ENCODE assay signal across 7 mouse cellular contexts in the genomic region with DNA sequence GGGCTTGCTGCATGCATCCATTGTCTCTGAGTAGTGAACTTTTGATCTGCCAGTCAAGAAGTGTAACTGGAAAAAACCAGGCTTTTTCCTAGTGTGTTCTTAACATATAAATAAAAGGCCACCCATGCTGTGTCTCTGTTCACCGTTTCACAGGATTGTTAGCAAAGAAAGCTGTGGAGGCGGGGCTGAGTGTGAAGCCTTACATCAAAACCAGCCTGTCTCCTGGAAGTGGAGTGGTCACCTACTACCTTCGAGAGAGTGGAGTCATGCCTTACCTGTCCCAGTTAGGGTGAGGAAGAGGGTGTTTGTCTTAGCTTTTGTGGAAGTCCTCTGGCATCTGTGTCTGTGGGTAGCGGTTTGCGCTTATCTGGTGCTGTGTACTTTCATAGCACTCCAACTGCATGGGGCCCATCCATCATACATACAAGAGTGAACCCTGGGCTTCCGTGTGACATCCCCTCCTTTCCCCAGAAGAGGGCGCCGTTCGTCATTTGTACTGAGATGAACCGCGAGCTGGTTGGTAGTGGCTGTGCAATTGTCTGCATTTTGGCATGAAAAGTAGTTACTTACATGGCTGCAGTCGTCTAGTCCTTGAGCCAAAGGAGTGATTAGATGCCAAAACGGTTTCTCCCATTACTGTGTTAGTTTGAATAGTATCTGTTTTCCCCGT. TPM values are rescaled to one million over a fixed set of nuclear protein-coding genes. Genes with fewer than 3 reads are reported as not detected.
DNase-seq lines count a peak whose midpoint lies in the region; ATAC-seq and TF ChIP-seq lines count a peak whose summit lies in the region.

No protein-coding gene starts in this region.

- no peak overlapping the region for H3K9ac ChIP-seq in forebrain, embryonic 16.5 days (replicated peaks; ENCODE audit: low read depth, low read length)
- no peak overlapping the region for H3K9ac ChIP-seq in intestine, embryonic 16.5 days (ENCODE audit: low read depth, low read length)
- H3K9ac ChIP-seq in midbrain, embryonic 11.5 days (ENCODE audit: low read length), result no peak overlapping the region

- no peak overlapping the region for H3K4me2 ChIP-seq in forebrain, embryonic 16.5 days (ENCODE audit: low read length)
- H3K4me2 ChIP-seq in intestine, embryonic 16.5 days (ENCODE audit: low read depth, low read length), result no peak overlapping the region
- H3K4me2 ChIP-seq in midbrain, embryonic 11.5 days, result no peak overlapping the region

- intact Hi-C loops in left cerebral cortex, postnatal 25 days (cut with DNase I), result loop anchor here (5.0 to 10.0 kb wide), 2 partner anchors 105 to 502 kb away; no protein-coding TSS in a partner anchor

- H3K4me1 ChIP-seq in forebrain, embryonic 16.5 days (replicated peaks; ENCODE audit: control insufficient read depth, insufficient read depth, low read length), result no peaks in the 10 kb centered on the region
- peaks cover 2% of the 10 kb centered on the region; the same call in 1 of the 2 replicates for H3K4me1 ChIP-seq in intestine, embryonic 16.5 days (ENCODE audit: control insufficient read depth, insufficient read depth, low read length)
- no peaks in the 10 kb centered on the region for H3K4me1 ChIP-seq in midbrain, embryonic 11.5 days (ENCODE audit: control insufficient read depth, insufficient read depth, low read length)
- H3K4me1 ChIP-seq in small intestine, adult 2 months (ENCODE audit: control insufficient read depth, insufficient read depth, insufficient read length, low read length), result peaks cover 18% of the 10 kb centered on the region; the same call in 1 of the 2 replicates

- ATAC-seq in forebrain, embryonic 16.5 days, result peak; percentile 54
- ATAC-seq in intestine, embryonic 16.5 days, result peak; percentile 29; the same call in 1 of the 2 replicates
- peak; percentile 74 for ATAC-seq in midbrain, embryonic 11.5 days (ENCODE audit: low FRiP score)

- peak; percentile 49 for DNase-seq in T-cell, adult 2 months (ENCODE audit: low spot score)
- peak; percentile 48 for DNase-seq in c-Kit-positive CD71-positive TER-119-positive erythroid progenitor cells, embryonic 14.5 days (ENCODE audit: low spot score)
- DNase-seq in left cerebral cortex, postnatal 25 days (ENCODE audit: low spot score in 2 of 2), result peak; percentile 55 to 65
- peak; percentile 93 for DNase-seq in midbrain, embryonic 11.5 days (ENCODE audit: low spot score, missing footprints)

- peaks cover 41% of the 10 kb centered on the region for H3K36me3 ChIP-seq in forebrain, embryonic 16.5 days (ENCODE audit: control insufficient read depth, insufficient read depth)
- peaks cover 10% of the 10 kb centered on the region for H3K36me3 ChIP-seq in intestine, embryonic 16.5 days (ENCODE audit: control insufficient read depth, insufficient read depth, low read length)
- peaks cover 2% of the 10 kb centered on the region; the same call in 1 of the 2 replicates for H3K36me3 ChIP-seq in midbrain, embryonic 11.5 days (ENCODE audit: control insufficient read depth, insufficient read depth, low read length)
- H3K36me3 ChIP-seq in small intestine, adult 2 months (ENCODE audit: control insufficient read depth, insufficient read depth, low read length), result peaks cover 56% of the 10 kb centered on the region

- WGBS in forebrain, embryonic 16.5 days, result 33% methylated on average over 14 of the region's 14 CpGs
- 38% methylated on average over 14 of the region's 14 CpGs for WGBS in intestine, embryonic 16.5 days
- 46% methylated on average over 14 of the region's 14 CpGs for WGBS in midbrain, embryonic 11.5 days
- 50% methylated on average over 14 of the region's 14 CpGs for WGBS in small intestine, adult 2 months

- no peak overlapping the region for H3K27ac ChIP-seq in forebrain, embryonic 16.5 days (ENCODE audit: low read length)
- no peak overlapping the region for H3K27ac ChIP-seq in intestine, embryonic 16.5 days (ENCODE audit: low read length)
- no peak overlapping the region for H3K27ac ChIP-seq in midbrain, embryonic 11.5 days (ENCODE audit: low read depth, low read length)
- peak overlapping the region; percentile 75 for H3K27ac ChIP-seq in small intestine, adult 2 months (ENCODE audit: insufficient read depth, low read depth, low read length)

- peak; percentile 65; the same call in 1 of the 2 replicates for TF ChIP-seq CTCF in small intestine, adult 2 months (IDR thresholded peaks at IDR 0.05; ENCODE audit: extremely low read depth, insufficient read length, insufficient replicate concordance, low read depth, low read length)

- no peak for TF ChIP-seq POLR2A in small intestine, adult 2 months (IDR thresholded peaks at IDR 0.05; ENCODE audit: low read depth, low read length)

- H3K9me3 ChIP-seq in forebrain, embryonic 16.5 days (ENCODE audit: control insufficient read depth, low read length), result no peaks in the 10 kb centered on the region
- no peaks in the 10 kb centered on the region for H3K9me3 ChIP-seq in intestine, embryonic 16.5 days (ENCODE audit: control insufficient read depth, low read length)
- no peaks in the 10 kb centered on the region for H3K9me3 ChIP-seq in midbrain, embryonic 11.5 days (ENCODE audit: control insufficient read depth, low read length)

- no peak overlapping the region for H3K4me3 ChIP-seq in forebrain, embryonic 16.5 days (replicated peaks; ENCODE audit: low read length)
- H3K4me3 ChIP-seq in intestine, embryonic 16.5 days (ENCODE audit: low read length), result no peak overlapping the region
- no peak overlapping the region for H3K4me3 ChIP-seq in midbrain, embryonic 11.5 days (ENCODE audit: low read depth, low read length)
- no peak overlapping the region for H3K4me3 ChIP-seq in small intestine, adult 2 months (ENCODE audit: low read depth, low read length)

- no peaks in the 10 kb centered on the region for H3K27me3 ChIP-seq in forebrain, embryonic 16.5 days (replicated peaks; ENCODE audit: control insufficient read depth, insufficient read depth, low read length)
- H3K27me3 ChIP-seq in intestine, embryonic 16.5 days (replicated peaks; ENCODE audit: control insufficient read depth, insufficient read depth, low read length), result no peaks in the 10 kb centered on the region
- H3K27me3 ChIP-seq in midbrain, embryonic 11.5 days (ENCODE audit: control insufficient read depth, insufficient read depth, low read length), result no peaks in the 10 kb centered on the region
- no peaks in the 10 kb centered on the region for H3K27me3 ChIP-seq in small intestine, adult 2 months (ENCODE audit: control insufficient read depth, insufficient read depth, low read length)

RNA-seq across cellular contexts. Expression of gene Aco1, which starts 39.9 kb away (rescaled TPM):
- polyA plus RNA-seq in forebrain, embryonic 16.5 days (2015; fragmentation: Nextera tagmentation; extraction: Ambion mirVana), result 54.3 and 58.3 TPM in 2 replicates
- polyA plus RNA-seq in intestine, embryonic 16.5 days (2015; fragmentation: Nextera tagmentation; extraction: Ambion mirVana), result 79.0 and 88.1 TPM in 2 replicates
- total RNA-seq in left cerebral cortex, postnatal 25 days (2021), result 10 to 100 TPM; 29.5 to 32.2 TPM
- polyA plus RNA-seq in midbrain, embryonic 11.5 days (2014; fragmentation: Nextera tagmentation; extraction: Ambion mirVana), result 59.1 and 66.9 TPM in 2 replicates
- 26.2 and 58.2 TPM in 2 replicates for polyA plus RNA-seq in small intestine, adult 2 months (2012; rRNA removed)

RNA-seq across cellular contexts. Expression of gene Ddx58, which starts 56.8 kb away (rescaled TPM):
- 2.5 and 4.5 TPM in 2 replicates for polyA plus RNA-seq in forebrain, embryonic 16.5 days (2015; fragmentation: Nextera tagmentation; extraction: Ambion mirVana)
- 9.9 and 10.8 TPM in 2 replicates for polyA plus RNA-seq in intestine, embryonic 16.5 days (2015; fragmentation: Nextera tagmentation; extraction: Ambion mirVana)
- total RNA-seq in left cerebral cortex, postnatal 25 days (2021), result 1 to 10 TPM; 2.6 to 4.5 TPM
- polyA plus RNA-seq in midbrain, embryonic 11.5 days (2014; fragmentation: Nextera tagmentation; extraction: Ambion mirVana), result 2.1 and 3.0 TPM in 2 replicates
- 8.1 and 19.9 TPM in 2 replicates for polyA plus RNA-seq in small intestine, adult 2 months (2012; rRNA removed)
